Mouse (Mus musculus) hindbrain, embryonic 15.5 days (tissue): ENCODE measurements around the gene Vapb. TPM values are rescaled to one million over a fixed set of nuclear protein-coding genes. Genes with fewer than 3 reads are reported as not detected.

ENCODE experiments used
- ATAC-seq: fragments of 200-750 bp; cut with Nextera tagmentation; 2 replicates; pipeline ENCODE4 v1.8.0; 2017; ENCODE audit warnings: low read depth, moderate number of reproducible peaks, moderate TSS enrichment; ENCODE audit not compliant: low FRiP score
- H3K27ac ChIP-seq: fragments of 300-500 bp; sonication (generic); replicated peaks from 2 replicates; pipeline ENCODE4 v1.5.1; 2015; ENCODE audit warnings: mild to moderate bottlenecking, inconsistent platforms
- H3K27me3 ChIP-seq: fragments of 300-500 bp; sonication (generic); 2 replicates; pipeline ENCODE4 v1.6.1; 2015; ENCODE audit warnings: control low read depth, inconsistent platforms
- H3K36me3 ChIP-seq: fragments of 300-500 bp; sonication (generic); 2 replicates; pipeline ENCODE4 v1.6.1; 2015; ENCODE audit warnings: control low read depth, inconsistent platforms
- H3K4me1 ChIP-seq: fragments of 300-500 bp; sonication (generic); replicated peaks from 2 replicates; pipeline ENCODE4 v1.6.1; 2015; ENCODE audit warnings: control low read depth, inconsistent platforms
- H3K4me2 ChIP-seq: fragments of 300-500 bp; sonication (generic); 2 replicates; pipeline ENCODE4 v1.6.1; 2015; ENCODE audit warnings: moderate library complexity, mild to moderate bottlenecking, inconsistent platforms
- H3K4me3 ChIP-seq: fragments of 300-500 bp; sonication (generic); 2 replicates; pipeline ENCODE4 v1.5.1; 2015; ENCODE audit warnings: mild to moderate bottlenecking, inconsistent platforms
- H3K9ac ChIP-seq: fragments of 300-500 bp; sonication (generic); 2 replicates; pipeline ENCODE4 v1.6.1; 2015; ENCODE audit warnings: inconsistent platforms
- H3K9me3 ChIP-seq: fragments of 300-500 bp; sonication (generic); 2 replicates; pipeline ENCODE4 v1.6.1; 2016; ENCODE audit warnings: control low read depth, inconsistent platforms
- WGBS: fragments of 180-500 bp; shearing (Covaris S2); methylation state at CpG from one replicate; pipeline ENCODE4 v1.1.7; 2015; 5-methylcytosine and 5-hydroxymethylcytosine counted together
- polyA plus RNA-seq: library from polyadenylated mRNA; unstranded; fragments of >200 nt; fragmentation: Nextera tagmentation; extraction: Ambion mirVana; gene quantifications from 2 replicates; pipeline ENCODE4 v1.2.1, GENCODE M21; 2015

The Vapb gene
- polyA plus RNA-seq, 1 experiment from 2014 or later: 15.9 TPM

GRCm38 (mm10) chr2:173796674-173796963, 59.3 kb downstream of the Vapb start:
- Histone ChIP-seq H3K4me3 (no peak overlapping the region), H3K4me1 (peaks cover 21% of the 10 kb centered on the region), H3K27ac (no peak overlapping the region), H3K36me3 (no peaks in the 10 kb centered on the region), H3K4me2 (no peak overlapping the region), H3K9me3 (no peaks in the 10 kb centered on the region), H3K9ac (no peak overlapping the region), H3K27me3 (no peaks in the 10 kb centered on the region)
- ATAC-seq: no peak
- 67% methylated on average over 4 of the region's 4 CpGs for WGBS

- Histone ChIP-seq H3K4me1 (peaks cover 6% of the 10 kb centered on the region; the same call in 1 of the 2 replicates), H3K9me3 (no peaks in the 10 kb centered on the region), H3K4me2 (no peak overlapping the region), H3K27me3 (no peaks in the 10 kb centered on the region), H3K27ac (no peak overlapping the region), H3K9ac (no peak overlapping the region), H3K4me3 (no peak overlapping the region), H3K36me3 (no peaks in the 10 kb centered on the region)
- WGBS: 81% methylated on average over 1 of the region's 1 CpGs
- ATAC-seq: no peak
Observed at GRCm38 (mm10) chr2:173799513-173799912, 62.2 kb downstream of the Vapb start.

DNA sequence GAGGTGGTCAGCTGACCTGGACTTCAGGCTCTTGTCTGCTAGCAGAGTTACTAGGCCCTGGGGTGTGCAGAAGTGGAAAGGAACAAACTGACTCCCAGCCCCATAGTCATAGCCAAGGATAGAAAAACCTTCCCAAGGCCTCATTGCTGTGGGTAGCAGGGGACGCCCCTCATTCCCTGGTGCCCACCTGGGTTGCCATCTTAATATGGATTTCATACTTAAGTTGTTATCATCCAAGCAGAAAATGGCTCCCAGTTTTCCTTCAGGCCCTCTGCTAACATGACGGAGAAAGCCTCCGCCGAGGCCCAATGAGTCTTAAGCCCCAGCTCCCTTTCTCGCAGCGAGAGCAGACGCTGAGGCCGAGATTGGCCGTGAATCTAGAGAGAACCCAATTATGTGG, 63.3 kb downstream of the Vapb start:
- H3K36me3 ChIP-seq: no peaks in the 10 kb centered on the region
- peaks cover 6% of the 10 kb centered on the region; the same call in 1 of the 2 replicates for H3K4me1 ChIP-seq
- H3K27me3 ChIP-seq: no peaks in the 10 kb centered on the region
- ATAC-seq: no peak
- no peak overlapping the region for H3K4me3 ChIP-seq
- no peaks in the 10 kb centered on the region for H3K9me3 ChIP-seq
- no peak overlapping the region for H3K4me2 ChIP-seq
- WGBS: 79% methylated on average over 9 of the region's 9 CpGs
- H3K9ac ChIP-seq: no peak overlapping the region
- H3K27ac ChIP-seq: no peak overlapping the region

DNA sequence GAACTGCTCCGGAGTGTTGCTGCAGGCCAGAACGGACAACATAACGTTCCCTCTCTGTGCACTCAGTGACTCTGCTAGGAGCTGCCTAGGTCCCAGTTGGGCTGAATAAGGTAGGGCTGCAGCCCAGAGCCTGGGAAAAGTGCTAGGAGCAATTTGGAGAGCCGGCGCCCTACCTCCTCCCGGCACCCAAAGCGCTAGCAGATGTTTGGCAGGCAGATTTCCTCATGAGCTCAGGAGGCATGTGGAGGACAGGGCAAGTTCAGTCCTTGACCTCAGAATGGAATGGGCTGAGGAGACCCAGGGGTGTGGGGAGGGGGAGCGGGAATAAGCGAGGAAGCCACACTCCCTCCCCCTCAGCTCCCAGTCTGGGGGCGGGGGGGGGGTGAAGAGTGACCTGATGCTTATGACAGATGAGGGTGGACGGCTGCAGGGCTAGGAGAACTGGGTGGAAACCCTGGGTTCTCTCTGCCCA, 64.1 kb downstream of the Vapb start:
- ATAC-seq: no peak

GRCm38 (mm10) chr2:173802176-173802575, 64.9 kb downstream of the Vapb start:
- Histone ChIP-seq H3K4me1 (no peaks in the 10 kb centered on the region), H3K36me3 (no peaks in the 10 kb centered on the region), H3K4me2 (no peak overlapping the region), H3K27me3 (no peaks in the 10 kb centered on the region), H3K9ac (no peak overlapping the region), H3K27ac (no peak overlapping the region), H3K9me3 (no peaks in the 10 kb centered on the region), H3K4me3 (no peak overlapping the region)
- WGBS: 81% methylated on average over 4 of the region's 4 CpGs
- ATAC-seq: no peak

More for the DNA sequence above, 64.1 kb downstream of the Vapb start:
- Histone ChIP-seq H3K27me3 (no peaks in the 10 kb centered on the region), H3K36me3 (no peaks in the 10 kb centered on the region), H3K4me1 (peaks cover 3% of the 10 kb centered on the region; the same call in 1 of the 2 replicates), H3K27ac (no peak overlapping the region), H3K4me3 (no peak overlapping the region), H3K9ac (no peak overlapping the region), H3K9me3 (no peaks in the 10 kb centered on the region), H3K4me2 (no peak overlapping the region)
- WGBS: 71% methylated on average over 11 of the region's 11 CpGs

DNA sequence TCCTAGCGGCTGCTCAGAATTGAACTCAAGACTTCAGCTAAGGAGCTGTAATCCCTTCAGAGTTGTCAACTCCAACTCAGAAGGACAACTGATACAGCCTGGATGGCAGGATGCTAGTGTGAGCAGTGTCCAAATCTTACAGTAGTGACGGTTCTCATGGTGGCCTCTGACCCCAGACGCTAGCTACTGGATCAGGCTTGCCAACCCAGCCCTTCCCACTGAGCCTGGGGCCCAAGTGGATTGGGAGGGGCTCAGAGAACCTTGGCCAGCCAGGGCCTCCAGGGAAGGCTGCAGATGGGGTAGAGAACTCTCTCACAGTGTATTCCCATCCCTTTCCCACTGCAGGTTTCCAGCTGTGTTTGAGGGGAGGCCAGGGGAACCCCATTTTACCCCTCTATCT, 65.6 kb downstream of the Vapb start:
- no peak for ATAC-seq
- no peaks in the 10 kb centered on the region for H3K4me1 ChIP-seq
- WGBS: 82% methylated on average over 3 of the region's 3 CpGs
- H3K36me3 ChIP-seq: no peaks in the 10 kb centered on the region
- no peaks in the 10 kb centered on the region for H3K27me3 ChIP-seq
- H3K9ac ChIP-seq: no peak overlapping the region
- no peaks in the 10 kb centered on the region for H3K9me3 ChIP-seq
- no peak overlapping the region for H3K27ac ChIP-seq
- H3K4me2 ChIP-seq: no peak overlapping the region
- no peak overlapping the region for H3K4me3 ChIP-seq

DNA sequence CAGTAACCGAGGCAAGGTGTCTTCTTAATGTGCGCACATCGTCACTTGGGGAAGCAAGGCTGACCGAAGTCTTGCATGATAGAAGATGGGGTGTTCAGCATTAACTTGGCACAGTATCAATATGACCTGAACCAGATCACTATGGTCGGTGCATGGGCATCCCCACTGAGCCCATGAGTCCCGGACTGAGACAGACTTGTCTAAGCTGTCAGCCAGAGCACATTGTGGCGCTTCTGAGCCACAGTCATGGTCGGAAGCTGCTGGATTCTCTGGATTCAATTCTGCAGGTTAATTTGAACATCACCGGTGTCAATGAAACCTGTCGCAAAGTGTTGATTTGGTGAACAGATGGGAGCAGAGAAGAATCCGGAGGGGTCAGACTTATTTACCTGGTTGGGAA, 66.5 kb downstream of the Vapb start:
- WGBS: 91% methylated on average over 11 of the region's 11 CpGs
- Histone ChIP-seq H3K36me3 (no peaks in the 10 kb centered on the region), H3K27me3 (no peaks in the 10 kb centered on the region), H3K4me3 (no peak overlapping the region), H3K4me2 (no peak overlapping the region), H3K9me3 (no peaks in the 10 kb centered on the region), H3K4me1 (no peaks in the 10 kb centered on the region), H3K9ac (no peak overlapping the region), H3K27ac (no peak overlapping the region)
- ATAC-seq: no peak

GRCm38 (mm10) chr2:173806621-173807020, 69.3 kb downstream of the Vapb start:
- Histone ChIP-seq H3K9me3 (no peaks in the 10 kb centered on the region), H3K4me2 (no peak overlapping the region), H3K4me1 (no peaks in the 10 kb centered on the region), H3K9ac (no peak overlapping the region), H3K36me3 (no peaks in the 10 kb centered on the region), H3K27ac (no peak overlapping the region), H3K27me3 (no peaks in the 10 kb centered on the region), H3K4me3 (no peak overlapping the region)
- 86% methylated on average over 7 of the region's 7 CpGs for WGBS
- no peak for ATAC-seq

GRCm38 (mm10) chr2:173808942-173809341, 71.6 kb downstream of the Vapb start:
- Histone ChIP-seq H3K4me3 (no peak overlapping the region), H3K27ac (no peak overlapping the region), H3K4me1 (no peaks in the 10 kb centered on the region), H3K9me3 (no peaks in the 10 kb centered on the region), H3K4me2 (no peak overlapping the region), H3K9ac (no peak overlapping the region), H3K36me3 (no peaks in the 10 kb centered on the region), H3K27me3 (no peaks in the 10 kb centered on the region)
- ATAC-seq: no peak
- WGBS: 87% methylated on average over 7 of the region's 7 CpGs

DNA sequence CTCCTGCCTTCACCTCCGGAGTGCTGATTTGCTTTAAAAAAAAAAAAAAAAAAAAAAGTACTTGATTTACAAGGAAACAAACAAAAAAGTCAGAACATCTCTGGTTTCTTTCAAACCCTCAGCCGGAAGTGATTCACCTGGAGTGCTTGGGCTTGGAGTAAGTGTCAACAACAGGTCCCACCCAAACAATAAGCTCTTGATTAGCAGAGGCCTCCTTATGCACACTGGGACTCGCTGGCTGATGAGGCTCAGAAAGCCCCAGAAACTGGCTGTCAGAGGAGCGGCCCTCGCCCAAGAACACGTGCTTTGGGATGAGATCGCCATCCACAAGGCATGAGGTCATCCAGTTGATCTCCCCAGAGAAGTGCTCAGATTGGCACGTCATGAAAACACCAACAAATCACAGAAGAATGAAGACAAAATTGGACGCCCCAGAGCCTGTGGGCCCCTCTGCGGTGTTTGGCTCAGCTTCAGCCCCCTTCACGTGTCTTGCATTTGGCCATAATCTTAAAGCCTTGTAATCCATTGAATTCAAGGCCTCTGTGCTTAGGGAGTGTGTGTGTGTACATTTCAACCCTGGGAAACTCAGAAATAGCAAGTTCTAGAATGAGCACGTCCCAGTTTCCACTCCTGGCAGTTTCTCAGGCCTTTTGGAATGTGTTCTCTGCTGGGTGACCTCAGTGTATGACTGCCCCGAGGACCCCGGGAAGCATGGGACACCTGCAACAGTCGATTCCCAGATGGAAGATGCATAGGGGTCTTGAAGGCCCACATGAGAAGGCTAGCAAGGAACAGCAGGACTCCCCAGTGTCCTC, 72.9 kb downstream of the Vapb start:
- Histone ChIP-seq H3K4me3 (no peak overlapping the region), H3K9me3 (no peaks in the 10 kb centered on the region), H3K4me2 (no peak overlapping the region), H3K4me1 (no peaks in the 10 kb centered on the region), H3K36me3 (no peaks in the 10 kb centered on the region), H3K9ac (no peak overlapping the region), H3K27ac (no peak overlapping the region), H3K27me3 (no peaks in the 10 kb centered on the region)
- no peak for ATAC-seq
- 84% methylated on average over 15 of the region's 15 CpGs for WGBS

DNA sequence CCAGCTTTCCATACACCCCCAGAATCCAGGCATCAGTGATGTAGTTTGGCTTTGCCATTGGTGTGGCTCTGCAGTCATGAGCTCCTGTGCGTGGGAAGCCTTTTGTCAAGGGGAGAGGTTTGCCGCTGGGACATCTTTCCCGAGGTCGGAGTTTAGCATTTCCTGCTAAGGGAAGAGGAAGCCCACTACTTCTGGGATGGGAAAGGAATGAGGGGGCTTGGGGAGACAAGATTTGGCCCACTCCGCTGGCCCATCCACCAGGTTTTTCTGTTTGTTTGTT, 73.5 kb downstream of the Vapb start:
- no peak for ATAC-seq
- no peaks in the 10 kb centered on the region for H3K27me3 ChIP-seq
- H3K9me3 ChIP-seq: no peaks in the 10 kb centered on the region
- no peaks in the 10 kb centered on the region for H3K36me3 ChIP-seq
- H3K4me2 ChIP-seq: no peak overlapping the region
- 89% methylated on average over 5 of the region's 5 CpGs for WGBS
- H3K4me3 ChIP-seq: no peak overlapping the region
- no peaks in the 10 kb centered on the region for H3K4me1 ChIP-seq
- H3K9ac ChIP-seq: no peak overlapping the region
- no peak overlapping the region for H3K27ac ChIP-seq

DNA sequence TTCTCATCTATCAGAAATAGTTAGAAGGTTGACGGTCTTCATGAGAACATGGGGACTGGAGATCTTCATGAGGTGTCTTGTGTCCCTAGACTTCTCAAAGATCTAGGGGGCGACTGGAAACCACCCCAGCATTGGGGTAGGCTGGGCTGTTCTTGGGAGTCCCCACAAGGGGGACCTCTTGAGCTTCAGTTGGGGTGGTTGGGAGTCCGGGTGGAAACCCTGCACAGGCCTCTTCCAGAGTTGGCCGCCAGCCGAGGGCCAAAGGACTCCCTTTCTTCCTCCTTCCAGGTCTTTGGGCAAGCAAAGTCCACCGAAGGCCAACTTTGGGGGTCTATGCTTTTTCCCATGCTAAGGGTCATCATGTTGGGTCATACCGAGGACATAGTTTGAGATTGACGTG, 74.5 kb downstream of the Vapb start:
- Histone ChIP-seq H3K27me3 (no peaks in the 10 kb centered on the region), H3K4me2 (no peak overlapping the region), H3K9me3 (no peaks in the 10 kb centered on the region), H3K4me1 (no peaks in the 10 kb centered on the region), H3K36me3 (no peaks in the 10 kb centered on the region), H3K9ac (no peak overlapping the region), H3K4me3 (no peak overlapping the region), H3K27ac (no peak overlapping the region)
- 74% methylated on average over 8 of the region's 8 CpGs for WGBS
- ATAC-seq: no peak

- no peak overlapping the region for H3K4me2 ChIP-seq
- ATAC-seq: no peak
Observed at GRCm38 (mm10) chr2:173813071-173813470, 75.8 kb downstream of the Vapb start.

More at GRCm38 (mm10) chr2:173813071-173813470, 75.8 kb downstream of the Vapb start:
- no peaks in the 10 kb centered on the region for H3K27me3 ChIP-seq
- WGBS: 78% methylated on average over 5 of the region's 5 CpGs
- no peaks in the 10 kb centered on the region for H3K36me3 ChIP-seq
- no peaks in the 10 kb centered on the region for H3K9me3 ChIP-seq
- H3K4me1 ChIP-seq: no peaks in the 10 kb centered on the region
- no peak overlapping the region for H3K9ac ChIP-seq
- no peak overlapping the region for H3K27ac ChIP-seq
- no peak overlapping the region for H3K4me3 ChIP-seq
